ENCODE assay signal across 22 mouse cellular contexts in the genomic region with DNA sequence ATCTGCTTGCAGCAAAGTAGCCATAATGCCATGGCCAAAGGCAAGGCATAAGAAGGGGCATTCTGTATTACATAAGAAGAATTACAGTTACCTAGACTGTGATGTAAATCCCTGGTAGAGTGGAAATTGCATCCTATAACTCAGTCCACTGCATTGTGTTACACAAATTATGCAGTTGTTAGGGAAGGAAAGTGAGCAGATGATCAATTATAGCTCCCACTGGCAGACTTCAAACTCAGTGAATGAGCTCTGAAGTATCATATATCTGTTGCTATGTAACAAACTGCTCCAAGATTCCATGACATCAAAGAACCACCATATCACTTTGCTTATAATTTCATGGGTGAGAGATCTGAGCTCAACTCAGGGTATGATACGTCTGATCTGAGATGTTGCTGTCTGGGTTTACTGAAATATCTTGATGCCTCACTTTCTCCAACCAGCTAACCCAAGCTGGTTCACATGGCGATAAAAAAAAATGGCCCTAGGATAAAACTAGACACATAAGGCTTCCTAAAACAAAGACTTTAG.
"Had no signal": no experiment of that assay in that cellular context is flagged by ENCODE, and none has a peak within 500 bp of the region (broad histone marks: within the 10 kb centered on the region; RNA-seq: fewer than 3 reads in every experiment).

No protein-coding gene starts in this region.

- H3K4me1 ChIP-seq: limb, embryonic 15.5 days; liver, embryonic 12.5 days; liver, embryonic 15.5 days; lung, embryonic 15.5 days; midbrain, embryonic 10.5 days; midbrain, embryonic 13.5 days; neural tube, embryonic 13.5 days; stomach, embryonic 15.5 days had no signal

- H3K9me3 ChIP-seq: limb, embryonic 15.5 days; liver, embryonic 12.5 days; liver, embryonic 15.5 days; lung, embryonic 15.5 days; megakaryocyte, embryonic 14.5 days; midbrain, embryonic 10.5 days; midbrain, embryonic 13.5 days; neural tube, embryonic 13.5 days; stomach, embryonic 15.5 days had no signal

- H3K27me3 ChIP-seq: limb, embryonic 15.5 days; liver, embryonic 12.5 days; liver, embryonic 15.5 days; lung, embryonic 15.5 days; megakaryocyte, embryonic 14.5 days; midbrain, embryonic 13.5 days; neural tube, embryonic 13.5 days; stomach, embryonic 15.5 days had no signal

- H3K4me3 ChIP-seq: limb, embryonic 15.5 days; liver, embryonic 12.5 days; liver, embryonic 15.5 days; lung, embryonic 15.5 days; megakaryocyte, embryonic 14.5 days; midbrain, embryonic 10.5 days; midbrain, embryonic 13.5 days; myocyte; neural tube, embryonic 13.5 days; stomach, embryonic 15.5 days had no signal

- ATAC-seq: intestine, postnatal 0 days; liver, embryonic 12.5 days; midbrain, embryonic 13.5 days; midbrain, embryonic 16.5 days had no signal

- H3K36me3 ChIP-seq: limb, embryonic 15.5 days; liver, embryonic 12.5 days; liver, embryonic 15.5 days; lung, embryonic 15.5 days; midbrain, embryonic 10.5 days; midbrain, embryonic 13.5 days; neural tube, embryonic 13.5 days; stomach, embryonic 15.5 days had no signal

- H3K27ac ChIP-seq: limb, embryonic 15.5 days; liver, embryonic 12.5 days; liver, embryonic 15.5 days; lung, embryonic 15.5 days; midbrain, embryonic 10.5 days; midbrain, embryonic 13.5 days; neural tube, embryonic 13.5 days; stomach, embryonic 15.5 days had no signal

- H3K4me2 ChIP-seq: limb, embryonic 15.5 days; liver, embryonic 12.5 days; liver, embryonic 15.5 days; lung, embryonic 15.5 days; midbrain, embryonic 13.5 days; neural tube, embryonic 13.5 days; stomach, embryonic 15.5 days had no signal

- DNase-seq: kidney, adult 8-10 months; kidney, postnatal 4 days; left cerebral cortex, postnatal 4 days; lung, adult 18-20 months; lung, postnatal 10 days; lung, postnatal 36 days; retina, postnatal 1 day; right cerebral cortex, postnatal 25 days; spleen, adult 18-20 months; thymus, postnatal 36 days had no signal

- H3K9ac ChIP-seq: limb, embryonic 15.5 days; liver, embryonic 12.5 days; liver, embryonic 15.5 days; lung, embryonic 15.5 days; midbrain, embryonic 13.5 days; neural tube, embryonic 13.5 days; stomach, embryonic 15.5 days had no signal
